Mouse (Mus musculus) olfactory bulb, adult 2 months (tissue): ENCODE data around the gene Tbc1d23.
A peak's percentile ranks its signal among the peaks of the same experiment; 100 is the strongest.

Experiments
- CTCF ChIP-seq: fragments of 200-500 bp; IDR thresholded peaks from 2 replicates; pipeline ENCODE4 v1.5.1; 2012; ENCODE audit warnings: low read depth, mild to moderate bottlenecking, low read length, moderate library complexity; ENCODE audit not compliant: insufficient read depth
- POLR2A ChIP-seq: fragments of 200-500 bp; IDR thresholded peaks from 2 replicates; pipeline ENCODE4 v1.6.1; 2012; ENCODE audit warnings: mild to moderate bottlenecking, low read depth, low read length, moderate library complexity; ENCODE audit not compliant: insufficient read depth

DNA sequence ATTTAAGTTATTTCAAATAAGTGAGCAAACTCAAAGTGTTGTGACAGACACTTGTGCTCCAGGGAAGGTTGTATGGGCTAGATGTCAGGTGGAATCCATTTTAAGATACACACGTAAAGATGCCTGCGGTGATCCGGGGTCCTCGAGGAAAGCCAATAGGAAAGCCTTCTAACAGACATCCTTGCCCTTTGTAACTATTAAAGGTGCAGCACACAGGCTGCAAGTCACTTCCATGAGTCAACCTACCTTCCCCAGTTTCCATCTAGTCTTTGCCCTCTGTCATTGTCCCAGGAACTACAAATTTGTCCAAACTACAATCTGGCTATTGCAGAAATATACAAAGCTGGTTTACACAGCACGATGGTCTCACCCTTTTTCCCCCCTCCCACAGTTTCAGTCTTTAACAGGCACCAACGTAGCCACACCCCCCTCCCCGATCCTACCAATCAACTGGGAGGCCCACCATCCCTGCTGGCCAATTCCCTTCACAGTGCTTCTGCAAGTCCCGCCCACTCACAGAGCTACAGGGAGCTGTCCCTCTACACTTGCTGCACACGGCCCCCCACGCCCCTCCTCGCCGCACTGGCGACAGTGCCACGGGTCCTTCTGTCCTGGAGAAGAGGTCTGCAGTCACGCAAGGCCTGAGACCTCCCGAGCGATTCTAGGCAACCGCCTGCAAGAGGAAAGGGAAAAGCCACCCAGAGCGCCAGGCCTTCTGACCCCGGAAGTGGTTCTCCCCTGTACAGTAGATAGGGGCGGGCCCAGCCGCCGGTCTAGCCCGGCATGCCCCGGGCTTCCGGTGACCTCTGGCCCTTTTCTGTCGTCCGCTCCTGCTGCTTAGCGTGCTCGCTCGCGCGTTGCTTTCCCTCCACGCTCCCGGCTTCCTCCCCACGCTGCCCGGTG is 110.1 kb downstream of the Tbc1d23 start, which contains the start of gene Tomm70a:
- TF ChIP-seq CTCF: no peak
- peak; percentile 43; the same call in 1 of the 2 replicates for TF ChIP-seq POLR2A
